Mouse (Mus musculus) brain, embryonic 14.5 days (tissue): Measurements from ENCODE around the gene Rapgef1.

Experiments used
- CTCF ChIP-seq: fragments of 200-500 bp; IDR thresholded peaks from 2 replicates; pipeline ENCODE4 v1.5.1; 2012; ENCODE audit warnings: inconsistent platforms, mild to moderate bottlenecking, moderate library complexity, borderline replicate concordance; ENCODE audit not compliant: insufficient read depth, insufficient read length; ENCODE audit errors: extremely low read depth
- POLR2A ChIP-seq: fragments of 200-500 bp; IDR thresholded peaks from 2 replicates; pipeline ENCODE4 v1.6.1; 2012; ENCODE audit warnings: mild to moderate bottlenecking, inconsistent platforms, borderline replicate concordance; ENCODE audit not compliant: poor library complexity, insufficient read depth, insufficient read length, severe bottlenecking; ENCODE audit errors: extremely low read depth

DNA sequence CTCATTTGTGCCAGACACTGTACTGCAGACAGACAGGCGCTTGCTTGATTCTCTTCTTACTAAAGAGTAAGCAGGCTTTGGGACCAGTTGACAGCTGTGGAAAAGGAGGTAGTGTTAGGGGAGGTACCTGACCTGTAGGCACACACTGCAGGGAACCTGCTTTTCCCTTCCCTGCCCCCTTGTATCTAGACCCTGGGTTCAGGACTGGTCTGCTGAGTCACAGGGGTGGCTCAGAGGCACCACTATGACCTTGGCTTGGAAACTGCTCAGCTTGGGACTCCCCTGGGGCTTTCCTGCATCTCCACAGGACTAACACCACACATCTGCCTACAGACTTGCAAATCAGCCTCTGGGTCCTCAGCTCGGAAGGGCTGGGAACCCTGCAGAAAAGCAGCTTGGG is 9.8 kb downstream of the Rapgef1 start:
- TF ChIP-seq POLR2A (no peak), CTCF (no peak)
